Mouse (Mus musculus) left cerebral cortex, adult 9 months (tissue): ENCODE results near the gene Gm6337.
"Not testable (repeated sequence)": the region's sequence is repeated elsewhere in the genome, so short reads cannot be mapped to it uniquely, and the experiment has no call there.

ENCODE experiments used
- DNase-seq, 2 experiments: peaks; one replicate each; pipeline ENCODE4 v3.0.0; 2022; ENCODE audit warnings: low spot score in 2 of 2

Gene Gm6337

DNA sequence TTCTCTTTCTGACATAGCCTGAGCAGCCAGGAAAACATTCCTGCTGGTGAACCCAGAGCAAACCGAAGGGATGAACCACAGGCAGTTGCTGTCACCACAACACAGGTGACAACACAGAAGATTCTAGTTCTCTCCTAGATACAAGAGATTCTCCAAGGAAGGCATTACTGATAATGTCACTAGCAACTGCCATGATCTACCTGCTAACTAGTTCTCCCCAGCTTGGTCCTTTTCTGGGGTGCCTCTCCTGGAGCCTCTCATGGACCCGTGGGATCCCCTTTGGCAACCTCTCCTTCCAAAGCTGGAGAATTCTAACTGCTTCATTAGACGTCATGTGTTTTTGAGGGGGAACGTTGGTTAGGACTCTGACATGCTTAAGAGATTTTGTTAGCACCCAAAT lies at the start of gene Gm6337:
Gm6337 (minus strand) TSS at position 101 of the 400 bp plus-strand sequence.
- DNase-seq = not testable (repeated sequence)

DNA sequence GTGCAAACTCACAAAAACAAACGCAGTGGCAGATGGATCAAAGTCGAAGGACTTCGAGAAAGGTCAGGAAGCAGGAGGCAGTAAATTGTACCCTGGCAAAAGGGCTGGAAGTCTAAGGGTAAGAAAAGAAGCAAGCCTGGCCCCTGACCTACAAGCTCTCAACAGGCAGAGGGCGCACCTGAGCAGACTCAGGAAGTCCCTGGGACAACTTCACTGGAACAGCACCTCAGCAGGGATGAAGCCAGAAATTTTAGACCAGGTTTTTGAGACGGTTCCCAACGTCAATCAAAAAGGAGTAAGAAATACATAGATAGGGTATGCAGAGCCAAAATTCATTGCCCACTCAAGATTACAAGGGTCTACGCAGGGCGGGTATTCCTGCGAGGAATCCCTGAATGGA lies 49.4 kb upstream of the Gm6337 start:
- not testable (repeated sequence) for DNase-seq

DNA sequence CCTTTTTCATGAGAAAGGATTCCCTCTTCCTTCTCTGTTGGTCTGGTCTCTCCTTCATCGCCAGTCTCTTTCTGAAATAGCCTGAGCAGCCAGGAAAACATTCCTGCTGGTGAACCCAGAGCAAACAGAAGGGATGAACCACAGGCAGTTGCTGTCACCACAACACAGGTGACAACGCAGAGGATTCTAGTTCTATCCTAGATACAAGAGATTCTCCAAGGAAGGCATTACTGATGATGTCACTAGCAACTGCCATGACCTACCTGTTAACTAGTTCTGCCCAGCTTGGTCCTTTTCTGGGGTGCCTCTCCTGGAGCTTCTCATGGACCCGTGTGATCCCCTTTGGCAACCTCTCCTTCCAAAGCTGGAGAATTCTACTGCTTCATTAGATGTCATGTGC lies 35.8 kb upstream of the Gm6337 start, which contains the start of gene Gm8206:
Gm8206 (minus strand) TSS at position 101 of the 400 bp plus-strand sequence.
- not testable (repeated sequence) for DNase-seq
